14 mouse cellular contexts compared by ENCODE assay signal in genomic region chr5:35915629-35916300, GRCm38 (mm10). TPM values are rescaled to one million over a fixed set of nuclear protein-coding genes. Genes with fewer than 3 reads are reported as not detected.
DNase-seq lines count a peak whose midpoint lies in the region; ATAC-seq and TF ChIP-seq lines count a peak whose summit lies in the region.
"Had no signal": no experiment of that assay in that cellular context is flagged by ENCODE, and none has a peak within 500 bp of the region (broad histone marks: within the 10 kb centered on the region; RNA-seq: fewer than 3 reads in every experiment).

No protein-coding gene starts in this region.

- no peak overlapping the region for H3K9ac ChIP-seq in midbrain, postnatal 0 days (replicated peaks; ENCODE audit: low read length, poor library complexity, severe bottlenecking)
- no peak overlapping the region for H3K9ac ChIP-seq in forebrain, embryonic 14.5 days (ENCODE audit: low read length)
- no peak overlapping the region for H3K9ac ChIP-seq in neural tube, embryonic 12.5 days
- H3K9ac ChIP-seq: liver, embryonic 15.5 days had no signal

- H3K36me3 ChIP-seq in heart, embryonic 10.5 days = peaks cover 20% of the 10 kb centered on the region; the same call in 1 of the 2 replicates
- peaks cover 13% of the 10 kb centered on the region; the same call in 1 of the 2 replicates for H3K36me3 ChIP-seq in midbrain, embryonic 10.5 days
- no peaks in the 10 kb centered on the region for H3K36me3 ChIP-seq in midbrain, postnatal 0 days (ENCODE audit: insufficient read depth, low read length)
- H3K36me3 ChIP-seq in forebrain, embryonic 14.5 days (ENCODE audit: control insufficient read depth, insufficient read depth, low read length) = no peaks in the 10 kb centered on the region
- peaks cover 12% of the 10 kb centered on the region; the same call in 1 of the 2 replicates for H3K36me3 ChIP-seq in neural tube, embryonic 12.5 days
- H3K36me3 ChIP-seq: liver, embryonic 15.5 days had no signal

- ATAC-seq in midbrain, postnatal 0 days (ENCODE audit: low FRiP score) = no peak
- ATAC-seq in forebrain, embryonic 14.5 days = no peak
- ATAC-seq in neural tube, embryonic 12.5 days (ENCODE audit: low FRiP score, low read depth) = no peak

- H3K4me1 ChIP-seq in heart, embryonic 10.5 days = peaks cover 67% of the 10 kb centered on the region
- H3K4me1 ChIP-seq in midbrain, embryonic 10.5 days = peaks cover 52% of the 10 kb centered on the region
- peaks cover 8% of the 10 kb centered on the region for H3K4me1 ChIP-seq in midbrain, postnatal 0 days (ENCODE audit: insufficient read depth, low read length)
- peaks cover 37% of the 10 kb centered on the region for H3K4me1 ChIP-seq in forebrain, embryonic 14.5 days (ENCODE audit: control insufficient read depth, insufficient read depth, low read length)
- peaks cover 46% of the 10 kb centered on the region for H3K4me1 ChIP-seq in neural tube, embryonic 12.5 days
- H3K4me1 ChIP-seq: liver, embryonic 15.5 days; megakaryocyte, embryonic 14.5 days had no signal

- TF ChIP-seq CTCF in midbrain, postnatal 0 days (IDR thresholded peaks at IDR 0.05) = no peak

- peak overlapping the region; percentile 81 for H3K27ac ChIP-seq in heart, embryonic 10.5 days
- H3K27ac ChIP-seq in midbrain, embryonic 10.5 days (replicated peaks) = peak overlapping the region; percentile 66
- no peak overlapping the region for H3K27ac ChIP-seq in midbrain, postnatal 0 days (ENCODE audit: low read depth, low read length)
- H3K27ac ChIP-seq in forebrain, embryonic 14.5 days (ENCODE audit: low read depth, low read length) = no peak overlapping the region; the same call in 1 of the 2 replicates
- 0 out of 2 replicates have a peak overlapping the region, but pooled peaks have one; percentile 50 for H3K27ac ChIP-seq in neural tube, embryonic 12.5 days
- H3K27ac ChIP-seq: liver, embryonic 15.5 days had no signal

- no peaks in the 10 kb centered on the region for H3K9me3 ChIP-seq in heart, embryonic 10.5 days
- H3K9me3 ChIP-seq in midbrain, embryonic 10.5 days (replicated peaks) = no peaks in the 10 kb centered on the region; the same call in 1 of the 2 replicates
- H3K9me3 ChIP-seq in midbrain, postnatal 0 days (ENCODE audit: low read length) = no peaks in the 10 kb centered on the region
- H3K9me3 ChIP-seq in forebrain, embryonic 14.5 days (replicated peaks; ENCODE audit: control insufficient read depth, low read length) = no peaks in the 10 kb centered on the region
- no peaks in the 10 kb centered on the region for H3K9me3 ChIP-seq in neural tube, embryonic 12.5 days
- H3K9me3 ChIP-seq: liver, embryonic 15.5 days had no signal

- no peak overlapping the region for H3K4me2 ChIP-seq in midbrain, postnatal 0 days (ENCODE audit: low read depth, low read length, poor library complexity, severe bottlenecking)
- H3K4me2 ChIP-seq in forebrain, embryonic 14.5 days (ENCODE audit: low read length) = no peak overlapping the region
- no peak overlapping the region for H3K4me2 ChIP-seq in neural tube, embryonic 12.5 days (replicated peaks)
- H3K4me2 ChIP-seq: liver, embryonic 15.5 days had no signal

- H3K27me3 ChIP-seq in heart, embryonic 10.5 days (ENCODE audit: insufficient read depth, poor library complexity, severe bottlenecking) = no peaks in the 10 kb centered on the region
- no peaks in the 10 kb centered on the region for H3K27me3 ChIP-seq in midbrain, embryonic 10.5 days (ENCODE audit: low read depth, poor library complexity, severe bottlenecking)
- no peaks in the 10 kb centered on the region for H3K27me3 ChIP-seq in midbrain, postnatal 0 days (ENCODE audit: insufficient read depth, low read length)
- no peaks in the 10 kb centered on the region for H3K27me3 ChIP-seq in forebrain, embryonic 14.5 days (replicated peaks; ENCODE audit: control insufficient read depth, insufficient read depth, low read length)
- H3K27me3 ChIP-seq in neural tube, embryonic 12.5 days (replicated peaks) = no peaks in the 10 kb centered on the region
- H3K27me3 ChIP-seq: liver, embryonic 15.5 days had no signal

- no peak for DNase-seq in heart, embryonic 10.5 days (ENCODE audit: low spot score)
- DNase-seq in heart, adult 9 months (ENCODE audit: low spot score in 2 of 2) = no peak
- DNase-seq in midbrain, embryonic 10.5 days (ENCODE audit: low spot score) = no peak
- no peak for DNase-seq in midbrain, postnatal 0 days (ENCODE audit: low spot score)
- peak; percentile 52 for DNase-seq in forebrain, embryonic 14.5 days (ENCODE audit: low spot score)
- DNase-seq in lung, postnatal 25 days (ENCODE audit: low spot score) = no peak
- no peak for DNase-seq in spleen, postnatal 14 days (ENCODE audit: low spot score in 2 of 2)
- DNase-seq: cerebellum, adult 11 months; gastrocnemius, postnatal 10 days; kidney, adult 2 months; thymus, postnatal 14 days had no signal

- no peak overlapping the region for H3K4me3 ChIP-seq in heart, embryonic 10.5 days
- H3K4me3 ChIP-seq in midbrain, embryonic 10.5 days = no peak overlapping the region
- no peak overlapping the region for H3K4me3 ChIP-seq in midbrain, postnatal 0 days (ENCODE audit: low read depth, low read length)
- H3K4me3 ChIP-seq in forebrain, embryonic 14.5 days (ENCODE audit: low read depth, low read length) = no peak overlapping the region
- H3K4me3 ChIP-seq in neural tube, embryonic 12.5 days = no peak overlapping the region
- H3K4me3 ChIP-seq: liver, embryonic 15.5 days; megakaryocyte, embryonic 14.5 days had no signal

- 71% methylated on average over 12 of the region's 12 CpGs for WGBS in heart, embryonic 10.5 days
- WGBS in midbrain, embryonic 10.5 days = 75% methylated on average over 12 of the region's 12 CpGs
- 62% methylated on average over 12 of the region's 12 CpGs for WGBS in midbrain, postnatal 0 days
- WGBS in forebrain, embryonic 14.5 days = 67% methylated on average over 12 of the region's 12 CpGs
- WGBS in neural tube, embryonic 12.5 days = 60% methylated on average over 12 of the region's 12 CpGs

RNA-seq across cellular contexts. Expression of gene Afap1, which starts 22.6 kb away (rescaled TPM):
- polyA plus RNA-seq in heart, embryonic 10.5 days (2016; fragmentation: Nextera tagmentation; extraction: Ambion mirVana) = 21.7 and 27.0 TPM in 2 replicates
- 21.6 and 34.3 TPM in 2 replicates for polyA plus RNA-seq in midbrain, embryonic 10.5 days (2016; fragmentation: Nextera tagmentation; extraction: Ambion mirVana)
- 65.4 and 80.9 TPM in 2 replicates for total RNA-seq in midbrain, postnatal 0 days (2014; rRNA removed)
- 43.5 and 43.8 TPM in 2 replicates for polyA plus RNA-seq in midbrain, postnatal 0 days (2015; fragmentation: Nextera tagmentation; extraction: Ambion mirVana)
- 36.9 and 45.8 TPM in 2 replicates for polyA plus RNA-seq in forebrain, embryonic 14.5 days (2014; fragmentation: Nextera tagmentation; extraction: Ambion mirVana)
- 77.8 and 91.9 TPM in 2 replicates for polyA plus RNA-seq in neural tube, embryonic 12.5 days (2016; fragmentation: Nextera tagmentation; extraction: Ambion mirVana)

Comparison
In these comparisons a context has a peak if more than half of its experiments do, and no peak if none do; other contexts are left out.
1. H3K27ac ChIP-seq: peak in heart, embryonic 10.5 days (single experiment), midbrain, embryonic 10.5 days (single experiment) and neural tube, embryonic 12.5 days (single experiment); none in midbrain, postnatal 0 days (single experiment) and forebrain, embryonic 14.5 days (single experiment).